Mouse (Mus musculus) neural tube, embryonic 11.5 days (tissue): ENCODE data around the gene Slc2a9. TPM values are rescaled to one million over a fixed set of nuclear protein-coding genes. Genes with fewer than 3 reads are reported as not detected.

Experiments used
- ATAC-seq: fragments of 200-750 bp; cut with Nextera tagmentation; 2 replicates; pipeline ENCODE4 v1.8.0; 2017; ENCODE audit warnings: moderate number of reproducible peaks, mild to moderate bottlenecking, moderate TSS enrichment, moderate library complexity; ENCODE audit not compliant: insufficient read depth, low FRiP score, low TSS enrichment
- DNase-seq: peaks from one replicate; pipeline ENCODE4 v3.0.0-alpha.2; 2015; ENCODE audit warnings: low spot score
- H3K27ac ChIP-seq: fragments of 300-500 bp; sonication (generic); 2 replicates; pipeline ENCODE4 v1.5.1; 2014; ENCODE audit warnings: low read depth, mild to moderate bottlenecking, low read length
- H3K27me3 ChIP-seq: fragments of 300-500 bp; sonication (generic); 2 replicates; pipeline ENCODE4 v1.6.1; 2014; ENCODE audit warnings: mild to moderate bottlenecking, low read length, mixed read lengths; ENCODE audit not compliant: control insufficient read depth, insufficient read depth
- H3K36me3 ChIP-seq: fragments of 300-500 bp; sonication (generic); 2 replicates; pipeline ENCODE4 v1.6.1; 2014; ENCODE audit warnings: mild to moderate bottlenecking, low read length, moderate library complexity, mixed read lengths; ENCODE audit not compliant: control insufficient read depth, insufficient read depth
- H3K4me1 ChIP-seq: fragments of 300-500 bp; sonication (generic); 2 replicates; pipeline ENCODE4 v1.6.1; 2014; ENCODE audit warnings: low read length, mixed read lengths; ENCODE audit not compliant: control insufficient read depth, insufficient read depth
- H3K4me2 ChIP-seq: fragments of 300-500 bp; sonication (generic); 2 replicates; pipeline ENCODE4 v1.6.1; 2014; ENCODE audit warnings: low read depth, mild to moderate bottlenecking, moderate library complexity
- H3K4me3 ChIP-seq: fragments of 300-500 bp; sonication (generic); 2 replicates; pipeline ENCODE4 v1.5.1; 2014; ENCODE audit warnings: low read depth, low read length
- H3K9ac ChIP-seq: fragments of 300-500 bp; sonication (generic); 2 replicates; pipeline ENCODE4 v1.6.1; 2014; ENCODE audit warnings: mild to moderate bottlenecking, low read length
- H3K9me3 ChIP-seq: fragments of 300-500 bp; sonication (generic); 2 replicates; pipeline ENCODE4 v1.6.1; 2016; ENCODE audit warnings: low read length; ENCODE audit not compliant: control insufficient read depth
- WGBS: fragments of 180-500 bp; shearing (Covaris S2); extraction: QIAGEN DNeasy Blood & Tissue Kit; methylation state at CpG from one replicate; pipeline ENCODE4 v1.1.7; 2014; 5-methylcytosine and 5-hydroxymethylcytosine counted together
- polyA plus RNA-seq: library from polyadenylated mRNA; unstranded; fragments of >200 nt; fragmentation: Nextera tagmentation; extraction: Ambion mirVana; gene quantifications from 2 replicates; pipeline ENCODE4 v1.2.1, GENCODE M21; 2014

Gene Slc2a9
- polyA plus RNA-seq, 1 experiment from 2014 or later = 0.77 TPM

GRCm38 (mm10) chr5:38493890-38494289 is 9.1 kb downstream of the Slc2a9 start:
- Histone ChIP-seq H3K9ac (no peak overlapping the region), H3K27ac (no peak overlapping the region), H3K4me1 (no peaks in the 10 kb centered on the region), H3K36me3 (no peaks in the 10 kb centered on the region), H3K27me3 (no peaks in the 10 kb centered on the region), H3K9me3 (no peaks in the 10 kb centered on the region), H3K4me2 (no peak overlapping the region), H3K4me3 (no peak overlapping the region)
- ATAC-seq = no peak
- no peak for DNase-seq
- WGBS = 92% methylated on average over 6 of the region's 6 CpGs

- Histone ChIP-seq H3K27ac (no peak overlapping the region), H3K4me2 (no peak overlapping the region), H3K4me3 (no peak overlapping the region), H3K4me1 (no peaks in the 10 kb centered on the region), H3K36me3 (no peaks in the 10 kb centered on the region), H3K9me3 (no peaks in the 10 kb centered on the region), H3K9ac (no peak overlapping the region), H3K27me3 (no peaks in the 10 kb centered on the region)
- no peak for ATAC-seq
- 86% methylated on average over 8 of the region's 8 CpGs for WGBS
- DNase-seq = no peak
Measured at GRCm38 (mm10) chr5:38491763-38492162, 11.2 kb downstream of the Slc2a9 start.

- Histone ChIP-seq H3K4me3 (no peak overlapping the region), H3K36me3 (no peaks in the 10 kb centered on the region), H3K27ac (no peak overlapping the region), H3K27me3 (no peaks in the 10 kb centered on the region), H3K9ac (no peak overlapping the region), H3K4me2 (no peak overlapping the region), H3K9me3 (no peaks in the 10 kb centered on the region), H3K4me1 (no peaks in the 10 kb centered on the region)
- WGBS = 90% methylated on average over 4 of the region's 4 CpGs
- no peak for ATAC-seq
- DNase-seq = no peak
Measured at GRCm38 (mm10) chr5:38489739-38490138, 13.2 kb downstream of the Slc2a9 start.

GRCm38 (mm10) chr5:38488673-38489615 is 14.0 kb downstream of the Slc2a9 start:
- Histone ChIP-seq H3K4me1 (no peaks in the 10 kb centered on the region), H3K9me3 (no peaks in the 10 kb centered on the region), H3K4me3 (no peak overlapping the region), H3K4me2 (no peak overlapping the region), H3K9ac (no peak overlapping the region), H3K27ac (no peak overlapping the region), H3K27me3 (no peaks in the 10 kb centered on the region), H3K36me3 (no peaks in the 10 kb centered on the region)
- no peak for DNase-seq
- WGBS = 85% methylated on average over 20 of the region's 20 CpGs
- ATAC-seq = no peak

- no peaks in the 10 kb centered on the region for H3K4me1 ChIP-seq
- 56% methylated on average over 6 of the region's 6 CpGs for WGBS
- DNase-seq = no peak
- H3K27me3 ChIP-seq = peaks cover under 1% of the 10 kb centered on the region; the same call in 1 of the 2 replicates
- no peak overlapping the region for H3K4me3 ChIP-seq
- H3K27ac ChIP-seq = no peak overlapping the region
- no peaks in the 10 kb centered on the region for H3K9me3 ChIP-seq
- H3K36me3 ChIP-seq = no peaks in the 10 kb centered on the region
- no peak overlapping the region for H3K4me2 ChIP-seq
- no peak overlapping the region for H3K9ac ChIP-seq
- ATAC-seq = no peak
Measured at GRCm38 (mm10) chr5:38488026-38488425, 14.9 kb downstream of the Slc2a9 start.

GRCm38 (mm10) chr5:38487247-38487646 is 15.7 kb downstream of the Slc2a9 start:
- DNase-seq (no peak), ATAC-seq (no peak)
- H3K4me2 ChIP-seq = no peak overlapping the region
- H3K36me3 ChIP-seq = no peaks in the 10 kb centered on the region
- no peak overlapping the region for H3K27ac ChIP-seq
- WGBS = 88% methylated on average over 4 of the region's 4 CpGs
- H3K27me3 ChIP-seq = peaks cover 2% of the 10 kb centered on the region; the same call in 1 of the 2 replicates
- no peak overlapping the region for H3K4me3 ChIP-seq
- H3K9me3 ChIP-seq = no peaks in the 10 kb centered on the region
- H3K9ac ChIP-seq = no peak overlapping the region
- no peaks in the 10 kb centered on the region for H3K4me1 ChIP-seq

GRCm38 (mm10) chr5:38485946-38486345 is 17.0 kb downstream of the Slc2a9 start:
- Histone ChIP-seq H3K36me3 (no peaks in the 10 kb centered on the region), H3K4me2 (no peak overlapping the region), H3K27ac (no peak overlapping the region), H3K27me3 (peaks cover 2% of the 10 kb centered on the region; the same call in 1 of the 2 replicates), H3K4me3 (no peak overlapping the region), H3K9me3 (no peaks in the 10 kb centered on the region), H3K4me1 (peaks cover under 1% of the 10 kb centered on the region; the same call in 1 of the 2 replicates), H3K9ac (no peak overlapping the region)
- no peak for DNase-seq
- 71% methylated on average over 4 of the region's 4 CpGs for WGBS
- ATAC-seq = no peak

- Histone ChIP-seq H3K9me3 (no peaks in the 10 kb centered on the region), H3K27me3 (peaks cover 2% of the 10 kb centered on the region; the same call in 1 of the 2 replicates), H3K4me1 (peaks cover 10% of the 10 kb centered on the region), H3K4me2 (no peak overlapping the region), H3K27ac (no peak overlapping the region), H3K36me3 (no peaks in the 10 kb centered on the region), H3K9ac (no peak overlapping the region), H3K4me3 (no peak overlapping the region)
- DNase-seq (no peak), ATAC-seq (no peak)
- WGBS = 79% methylated on average over 7 of the region's 7 CpGs
Measured at GRCm38 (mm10) chr5:38483518-38484110, 19.3 kb downstream of the Slc2a9 start.
